Mouse (Mus musculus): Measurements from ENCODE around the gene Fxyd2. TPM values are rescaled to one million over a fixed set of nuclear protein-coding genes. Genes with fewer than 3 reads are reported as not detected.
A peak's percentile ranks its signal among the peaks of the same experiment; 100 is the strongest.

Gene Fxyd2
- total RNA-seq, 1 experiment from 2014 or later: not detected

- no peak for ATAC-seq (replicated peaks; ENCODE audit: insufficient number of reproducible peaks, low FRiP score, low TSS enrichment, poor library complexity, severe bottlenecking)
These were observed 12.8 kb upstream of the Fxyd2 start for GRCm38 (mm10) chr9:45386698-45387097.

- ATAC-seq (replicated peaks; ENCODE audit: insufficient number of reproducible peaks, low FRiP score, low TSS enrichment, poor library complexity, severe bottlenecking): peak; percentile 90
These were observed 11.0 kb upstream of the Fxyd2 start for GRCm38 (mm10) chr9:45388385-45388994.

- ATAC-seq (replicated peaks; ENCODE audit: insufficient number of reproducible peaks, low FRiP score, low TSS enrichment, poor library complexity, severe bottlenecking): no peak
These were observed 9.9 kb upstream of the Fxyd2 start for GRCm38 (mm10) chr9:45389596-45389995.

- no peak for ATAC-seq (replicated peaks; ENCODE audit: insufficient number of reproducible peaks, low FRiP score, low TSS enrichment, poor library complexity, severe bottlenecking)
These were observed 8.2 kb upstream of the Fxyd2 start for GRCm38 (mm10) chr9:45391299-45391698.

- no peak for ATAC-seq (replicated peaks; ENCODE audit: insufficient number of reproducible peaks, low FRiP score, low TSS enrichment, poor library complexity, severe bottlenecking)
These were observed 4.3 kb upstream of the Fxyd2 start for GRCm38 (mm10) chr9:45395218-45395617.

GRCm38 (mm10) chr9:45395796-45396195, 3.7 kb upstream of the Fxyd2 start:
- no peak for ATAC-seq (replicated peaks; ENCODE audit: insufficient number of reproducible peaks, low FRiP score, low TSS enrichment, poor library complexity, severe bottlenecking)

GRCm38 (mm10) chr9:45398336-45398735, 1.1 kb upstream of the Fxyd2 start:
- no peak for ATAC-seq (replicated peaks; ENCODE audit: insufficient number of reproducible peaks, low FRiP score, low TSS enrichment, poor library complexity, severe bottlenecking)

GRCm38 (mm10) chr9:45401851-45402250, 2.4 kb downstream of the Fxyd2 start:
- no peak for ATAC-seq (replicated peaks; ENCODE audit: insufficient number of reproducible peaks, low FRiP score, low TSS enrichment, poor library complexity, severe bottlenecking)

GRCm38 (mm10) chr9:45402957-45403356, 3.5 kb downstream of the Fxyd2 start:
- no peak for ATAC-seq (replicated peaks; ENCODE audit: insufficient number of reproducible peaks, low FRiP score, low TSS enrichment, poor library complexity, severe bottlenecking)

GRCm38 (mm10) chr9:45405694-45406093, 6.2 kb downstream of the Fxyd2 start:
- no peak for ATAC-seq (replicated peaks; ENCODE audit: insufficient number of reproducible peaks, low FRiP score, low TSS enrichment, poor library complexity, severe bottlenecking)

GRCm38 (mm10) chr9:45406808-45407207, 7.3 kb downstream of the Fxyd2 start:
- ATAC-seq (replicated peaks; ENCODE audit: insufficient number of reproducible peaks, low FRiP score, low TSS enrichment, poor library complexity, severe bottlenecking): no peak

- ATAC-seq (replicated peaks; ENCODE audit: insufficient number of reproducible peaks, low FRiP score, low TSS enrichment, poor library complexity, severe bottlenecking): peak; percentile 63
These were observed 8.5 kb downstream of the Fxyd2 start for GRCm38 (mm10) chr9:45407706-45408675.

- ATAC-seq (replicated peaks; ENCODE audit: insufficient number of reproducible peaks, low FRiP score, low TSS enrichment, poor library complexity, severe bottlenecking): no peak
These were observed 10.7 kb downstream of the Fxyd2 start for GRCm38 (mm10) chr9:45410193-45410592.

- ATAC-seq (replicated peaks; ENCODE audit: insufficient number of reproducible peaks, low FRiP score, low TSS enrichment, poor library complexity, severe bottlenecking): no peak
These were observed 11.1 kb downstream of the Fxyd2 start for GRCm38 (mm10) chr9:45410614-45411013.

GRCm38 (mm10) chr9:45411111-45411510, 11.6 kb downstream of the Fxyd2 start:
- ATAC-seq (replicated peaks; ENCODE audit: insufficient number of reproducible peaks, low FRiP score, low TSS enrichment, poor library complexity, severe bottlenecking): no peak

GRCm38 (mm10) chr9:45411803-45412202, 12.3 kb downstream of the Fxyd2 start:
- peak; percentile 39; the same call in 1 of the 2 replicates for ATAC-seq (replicated peaks; ENCODE audit: insufficient number of reproducible peaks, low FRiP score, low TSS enrichment, poor library complexity, severe bottlenecking)

- peak; percentile 53; the same call in 1 of the 2 replicates for ATAC-seq (replicated peaks; ENCODE audit: insufficient number of reproducible peaks, low FRiP score, low TSS enrichment, poor library complexity, severe bottlenecking)
These were observed 12.8 kb downstream of the Fxyd2 start for GRCm38 (mm10) chr9:45412287-45412686.

- no peak for ATAC-seq (replicated peaks; ENCODE audit: insufficient number of reproducible peaks, low FRiP score, low TSS enrichment, poor library complexity, severe bottlenecking)
These were observed 13.4 kb downstream of the Fxyd2 start for GRCm38 (mm10) chr9:45412700-45413477.

- ATAC-seq (replicated peaks; ENCODE audit: insufficient number of reproducible peaks, low FRiP score, low TSS enrichment, poor library complexity, severe bottlenecking): no peak
These were observed 14.1 kb downstream of the Fxyd2 start for GRCm38 (mm10) chr9:45413478-45414140.

Measured in monocyte, adult 5-6 weeks (primary cell).